Mouse (Mus musculus) ES-E14 (cell line): ENCODE measurements around the gene Slc6a3. TPM values are rescaled to one million over a fixed set of nuclear protein-coding genes. Genes with fewer than 3 reads are reported as not detected.

Source experiments
- DNase-seq: peaks from one replicate; pipeline ENCODE4 v3.0.0-alpha.2; 2013; ENCODE audit warnings: low read depth, low spot score
- H3K27ac ChIP-seq: 2 replicates; pipeline ENCODE4 v1.5.1; 2012; ENCODE audit warnings: low read depth, mild to moderate bottlenecking, low read length, moderate library complexity, mixed read lengths; ENCODE audit not compliant: poor library complexity, insufficient read depth, severe bottlenecking
- H3K36me3 ChIP-seq: 2 replicates; pipeline ENCODE4 v1.6.1; 2012; ENCODE audit warnings: mild to moderate bottlenecking, low read length, moderate library complexity, mixed read lengths; ENCODE audit not compliant: control insufficient read depth, poor library complexity, insufficient read depth, severe bottlenecking
- H3K4me1 ChIP-seq, 2 experiments: fragments of 150-350 bp in 1 of 2; sonication (generic) in 1 of 2; 2 replicates each; pipeline ENCODE4 v1.6.1; 2012; ENCODE audit warnings: low read length in 2 of 2, mild to moderate bottlenecking in 1 of 2, mixed read lengths in 1 of 2; ENCODE audit not compliant: control insufficient read depth in 2 of 2, insufficient read depth in 2 of 2, poor library complexity in 1 of 2
- H3K4me3 ChIP-seq, 2 experiments: fragments of 150-350 bp in 1 of 2; sonication (generic) in 1 of 2; 2 replicates each; pipeline ENCODE4 v1.5.1; 2012; ENCODE audit warnings: low read length in 2 of 2, low read depth in 1 of 2, mild to moderate bottlenecking in 1 of 2, mixed read lengths in 1 of 2; ENCODE audit not compliant: insufficient read depth in 1 of 2, poor library complexity in 1 of 2, severe bottlenecking in 1 of 2
- H3K9ac ChIP-seq: 2 replicates; pipeline ENCODE4 v1.6.1; 2012; ENCODE audit warnings: low read depth, mild to moderate bottlenecking, low read length, mixed read lengths; ENCODE audit not compliant: poor library complexity, insufficient read depth, severe bottlenecking
- H3K9me3 ChIP-seq: fragments of 150-350 bp; sonication (generic); 2 replicates; pipeline ENCODE4 v1.6.1; 2012; ENCODE audit warnings: low read depth, mild to moderate bottlenecking, low read length; ENCODE audit not compliant: control insufficient read depth, insufficient read depth
- CHD2 ChIP-seq: IDR thresholded peaks from 2 replicates; pipeline ENCODE4 v1.6.1; 2014; ENCODE audit warnings: mild to moderate bottlenecking, low read depth, low read length, inconsistent platforms
- HCFC1 ChIP-seq: IDR thresholded peaks from 2 replicates; pipeline ENCODE4 v1.6.1; 2012; ENCODE audit warnings: low read length, inconsistent platforms, borderline replicate concordance; ENCODE audit not compliant: insufficient read depth
- MAFK ChIP-seq: IDR thresholded peaks from 2 replicates; pipeline ENCODE4 v1.6.1; 2014; ENCODE audit warnings: mild to moderate bottlenecking, low read depth, low read length, inconsistent platforms; ENCODE audit not compliant: insufficient read depth
- ZC3H11A ChIP-seq: IDR thresholded peaks from 2 replicates; pipeline ENCODE4 v1.6.1; 2012; ENCODE audit warnings: low read depth, mild to moderate bottlenecking, inconsistent platforms, low read length, borderline replicate concordance
- ZNF384 ChIP-seq: IDR thresholded peaks from 2 replicates; pipeline ENCODE4 v1.6.1; 2012; ENCODE audit warnings: low read depth, low read length, inconsistent platforms
- in situ Hi-C, 2 experiments: fragments of 600-800 bp; cut with MboI; formaldehyde crosslinking; loops; one replicate each; pipeline ENCODE4 v1.15.1; 2025; ENCODE audit warnings: low sequenced_read_pairs in 2 of 2, inconsistent platforms in 1 of 2; ENCODE audit not compliant: unreplicated experiment in 2 of 2
- total RNA-seq: library from RNA; depleted of rRNA; stranded (reverse); fragments of 300-350 nt; gene quantifications from 2 replicates; pipeline ENCODE4 v1.2.3, GENCODE M21; 2012

The Slc6a3 gene
- total RNA-seq, 1 experiment: 0.18 TPM

- Histone ChIP-seq H3K4me3 (no peak overlapping the region), H3K4me1 (no peaks in the 10 kb centered on the region), H3K36me3 (peaks cover 61% of the 10 kb centered on the region), H3K9me3 (no peaks in the 10 kb centered on the region), H3K9ac (no peak overlapping the region), H3K27ac (no peak overlapping the region)
- TF ChIP-seq CHD2 (no peak), ZC3H11A (no peak), ZNF384 (no peak), MAFK (no peak), HCFC1 (no peak)
- no peak for DNase-seq
- in situ Hi-C loops: no loop called here
Measured at GRCm38 (mm10) chr13:73493183-73493582, 43.4 kb upstream of the Slc6a3 start.

- Histone ChIP-seq H3K4me1 (no peaks in the 10 kb centered on the region), H3K36me3 (peaks cover 58% of the 10 kb centered on the region), H3K9ac (no peak overlapping the region), H3K4me3 (no peak overlapping the region), H3K9me3 (no peaks in the 10 kb centered on the region), H3K27ac (no peak overlapping the region)
- in situ Hi-C loops: no loop called here
- DNase-seq: no peak
- TF ChIP-seq ZC3H11A (no peak), CHD2 (no peak), MAFK (no peak), ZNF384 (no peak)
Measured at GRCm38 (mm10) chr13:73494528-73494927, 42.0 kb upstream of the Slc6a3 start.

- DNase-seq: no peak
- peaks cover 46% of the 10 kb centered on the region for H3K36me3 ChIP-seq
- no peak overlapping the region for H3K9ac ChIP-seq
- TF ChIP-seq ZC3H11A (no peak), CHD2 (no peak), ZNF384 (no peak), MAFK (no peak), HCFC1 (no peak)
- no peak overlapping the region for H3K4me3 ChIP-seq
- no peaks in the 10 kb centered on the region for H3K4me1 ChIP-seq
- in situ Hi-C loops: no loop called here
- H3K27ac ChIP-seq: no peak overlapping the region
- H3K9me3 ChIP-seq: no peaks in the 10 kb centered on the region
Measured at GRCm38 (mm10) chr13:73496137-73496536, 40.4 kb upstream of the Slc6a3 start.

GRCm38 (mm10) chr13:73499893-73500604 is 36.5 kb upstream of the Slc6a3 start:
- Histone ChIP-seq H3K36me3 (peaks cover 35% of the 10 kb centered on the region), H3K4me3 (no peak overlapping the region), H3K9ac (no peak overlapping the region), H3K9me3 (no peaks in the 10 kb centered on the region), H3K27ac (no peak overlapping the region), H3K4me1 (no peaks in the 10 kb centered on the region)
- in situ Hi-C loops: loop anchor here in 1 of 2 experiments (10.0 kb wide), 1 partner anchor 75 kb away; no protein-coding TSS in a partner anchor
- TF ChIP-seq CHD2 (no peak), HCFC1 (no peak), ZNF384 (no peak), MAFK (no peak), ZC3H11A (no peak)
- DNase-seq: no peak
